Mouse (Mus musculus): ENCODE measurements around the gene Oxct2b. TPM values are rescaled to one million over a fixed set of nuclear protein-coding genes. Genes with fewer than 3 reads are reported as not detected.

Oxct2b gene
- not detected in 2 replicates for polyA plus RNA-seq (2012; ENCODE audit: low replicate concordance)

DNA sequence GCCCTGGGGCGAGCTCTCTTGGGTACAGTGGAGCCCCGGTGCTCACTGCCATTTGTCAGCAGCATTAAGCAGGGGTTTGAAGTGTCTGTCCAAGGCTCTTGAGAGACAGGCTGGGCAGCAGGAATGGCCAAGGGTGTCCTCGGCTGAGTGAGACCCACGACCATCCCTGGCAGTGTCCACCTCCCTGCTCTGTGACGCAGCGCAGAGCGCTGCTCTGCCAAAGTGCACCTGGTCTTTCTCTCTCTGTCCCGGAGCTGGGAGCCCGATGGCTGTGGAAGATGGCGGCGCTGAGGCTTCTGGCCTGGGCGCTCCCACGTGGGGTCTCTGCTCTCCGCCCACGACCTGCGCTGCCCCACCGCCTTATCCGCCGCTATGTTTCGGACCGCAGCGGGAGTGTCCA, at the start of gene Oxct2b:
Gene Oxct2b (plus strand): TSS at position 256 of the 400 bp plus-strand sequence.

DNA sequence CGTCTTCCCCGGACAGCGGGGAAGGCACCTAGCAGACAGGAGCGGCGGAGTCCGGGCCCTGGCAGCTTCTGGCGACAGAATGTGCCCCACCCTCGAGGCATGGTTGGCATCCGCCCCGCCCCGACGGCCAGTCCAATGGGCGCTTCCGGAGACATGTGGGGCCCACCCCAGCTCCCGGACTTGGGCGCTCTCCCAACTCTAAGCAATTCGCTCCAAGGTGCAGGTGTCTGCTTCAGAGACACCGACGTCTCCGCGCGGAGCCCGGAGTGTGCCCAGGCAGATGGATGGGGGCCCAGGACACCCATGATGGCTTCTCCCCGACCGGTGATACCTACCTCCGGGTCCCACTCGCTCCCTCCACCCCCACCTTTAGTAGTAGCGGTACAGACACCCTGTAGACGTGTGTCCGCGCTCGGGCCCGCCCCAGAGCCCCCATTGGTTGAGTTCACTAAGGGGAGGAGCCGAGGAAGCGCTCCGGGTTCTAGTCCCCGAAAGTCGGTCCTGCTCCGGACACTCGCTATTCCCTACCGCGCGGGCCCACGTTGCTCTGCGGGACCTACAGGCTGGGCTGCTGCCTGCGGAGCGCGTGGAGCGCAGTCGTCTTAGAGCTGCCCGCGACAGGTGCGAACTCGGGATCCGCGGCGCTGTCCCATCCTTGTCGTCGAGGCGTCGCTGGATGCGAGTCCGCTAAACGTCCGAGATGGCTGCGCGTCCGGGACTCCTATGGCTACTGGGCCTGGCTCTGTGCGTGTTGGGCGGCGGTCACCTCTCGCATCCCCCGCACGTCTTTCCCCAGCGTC, 11.2 kb upstream of the Oxct2b start, which contains the start of gene Bmp8b:
Gene Bmp8b (plus strand): TSS at position 515 of the 800 bp plus-strand sequence.

DNA sequence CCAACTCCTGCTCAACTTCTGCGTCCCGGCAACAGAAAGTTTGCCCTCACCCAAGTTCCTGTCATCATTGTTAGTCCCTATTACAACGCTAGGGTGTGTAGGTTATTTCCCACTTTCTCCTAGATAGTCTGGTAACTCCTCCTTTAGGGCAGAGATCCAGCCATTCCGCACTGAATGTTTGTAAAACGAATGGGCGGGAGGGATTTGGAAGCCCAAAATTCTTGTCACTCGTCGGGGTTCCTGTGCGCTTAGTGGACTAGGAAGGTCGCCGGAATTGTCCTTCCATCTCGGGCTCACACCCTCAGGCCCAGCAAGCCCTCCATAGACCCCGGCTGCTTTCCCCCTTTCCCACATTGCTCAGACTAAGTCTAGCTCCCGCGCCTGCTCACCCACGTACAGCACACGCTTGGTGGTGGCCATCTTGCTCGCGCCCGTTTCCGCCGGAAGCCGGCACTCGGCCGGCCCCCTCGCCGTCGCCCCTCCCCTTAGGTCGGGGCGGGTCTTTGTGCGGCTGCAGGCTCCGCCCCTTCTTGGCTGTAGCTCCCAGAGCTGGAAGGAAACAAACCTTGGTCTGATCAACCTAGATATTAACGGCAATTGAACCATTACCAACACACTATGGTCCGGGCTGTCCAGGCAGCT, 23.6 kb downstream of the Oxct2b start, which contains the start of gene Ppie:
Gene Ppie (minus strand): TSS at position 439 of the 642 bp plus-strand sequence.

Other genes with a start within 250 kb of the Oxct2b start
- gene Cap1, start 230.2 kb upstream of the Oxct2b start, polyA plus RNA-seq (2012; ENCODE audit: low replicate concordance): 91.7 and 93.0 TPM in 2 replicates
- 0.40 and 0.65 TPM in 2 replicates for gene Mfsd2a, start 155.1 kb upstream of the Oxct2b start, polyA plus RNA-seq (2012; ENCODE audit: low replicate concordance)
- 15.7 and 16.1 TPM in 2 replicates for gene Mycl, start 120.6 kb upstream of the Oxct2b start, polyA plus RNA-seq (2012; ENCODE audit: low replicate concordance)
- gene Trit1, start 99.7 kb upstream of the Oxct2b start, polyA plus RNA-seq (2012; ENCODE audit: low replicate concordance): 0.92 and 3.6 TPM in 2 replicates
- 0.09 TPM in 1 of 2 replicates, not detected in the other for gene Bmp8b, start 11.1 kb upstream of the Oxct2b start, polyA plus RNA-seq (2012; ENCODE audit: low replicate concordance)
- gene Ppie, start 23.7 kb downstream of the Oxct2b start, polyA plus RNA-seq (2012; ENCODE audit: low replicate concordance): 2.3 and 10.4 TPM in 2 replicates
- not detected in 2 replicates for gene Hpcal4, start 67.0 kb downstream of the Oxct2b start, polyA plus RNA-seq (2012; ENCODE audit: low replicate concordance)
- gene Nt5c1a, start 85.2 kb downstream of the Oxct2b start, polyA plus RNA-seq (2012; ENCODE audit: low replicate concordance): not detected in 2 replicates
- gene Heyl, start 117.3 kb downstream of the Oxct2b start, polyA plus RNA-seq (2012; ENCODE audit: low replicate concordance): 0.21 and 0.34 TPM in 2 replicates
- 348 and 432 TPM in 2 replicates for gene Pabpc4, start 146.1 kb downstream of the Oxct2b start, polyA plus RNA-seq (2012; ENCODE audit: low replicate concordance)
- gene Oxct2a, start 207.4 kb downstream of the Oxct2b start, polyA plus RNA-seq (2012; ENCODE audit: low replicate concordance): 0.08 TPM in 1 of 2 replicates, not detected in the other
- 0.42 and 0.84 TPM in 2 replicates for gene Bmp8a, start 227.0 kb downstream of the Oxct2b start, polyA plus RNA-seq (2012; ENCODE audit: low replicate concordance)